Mouse (Mus musculus) neural tube, embryonic 13.5 days (tissue): ENCODE measurements at regions not wholly inside any gene's neighbourhood (a gene's known extent, or its start where the extent isn't known, plus 50 kb on each side); places are given as distances from the start of the nearest gene placed in this dataset.
A peak's percentile ranks its signal among the peaks of the same experiment; 100 is the strongest.

Experiments
- ATAC-seq: fragments of 200-750 bp; cut with Nextera tagmentation; 2 replicates; pipeline ENCODE4 v1.8.0; 2017; ENCODE audit warnings: low read depth, mild to moderate bottlenecking, moderate TSS enrichment, moderate library complexity
- H3K27ac ChIP-seq: fragments of 300-500 bp; sonication (generic); replicated peaks from 2 replicates; pipeline ENCODE4 v1.5.1; 2015; ENCODE audit warnings: moderate library complexity, mild to moderate bottlenecking, inconsistent platforms
- H3K27me3 ChIP-seq: fragments of 300-500 bp; sonication (generic); 2 replicates; pipeline ENCODE4 v1.6.1; 2015; ENCODE audit warnings: mild to moderate bottlenecking, inconsistent platforms
- H3K36me3 ChIP-seq: fragments of 300-500 bp; sonication (generic); 2 replicates; pipeline ENCODE4 v1.6.1; 2015; ENCODE audit warnings: mild to moderate bottlenecking, inconsistent platforms
- H3K4me1 ChIP-seq: fragments of 300-500 bp; sonication (generic); replicated peaks from 2 replicates; pipeline ENCODE4 v1.6.1; 2015; ENCODE audit warnings: inconsistent platforms
- H3K4me2 ChIP-seq: fragments of 300-500 bp; sonication (generic); 2 replicates; pipeline ENCODE4 v1.6.1; 2015; ENCODE audit warnings: inconsistent platforms, mild to moderate bottlenecking, moderate library complexity
- H3K4me3 ChIP-seq: fragments of 300-500 bp; sonication (generic); 2 replicates; pipeline ENCODE4 v1.5.1; 2015; ENCODE audit warnings: mild to moderate bottlenecking, inconsistent platforms
- H3K9ac ChIP-seq: fragments of 300-500 bp; sonication (generic); 2 replicates; pipeline ENCODE4 v1.6.1; 2015; ENCODE audit warnings: moderate library complexity, mild to moderate bottlenecking, inconsistent platforms
- H3K9me3 ChIP-seq: fragments of 300-500 bp; sonication (generic); 2 replicates; pipeline ENCODE4 v1.6.1; 2016; ENCODE audit warnings: inconsistent platforms
- WGBS: fragments of 180-500 bp; shearing (Covaris S2); methylation state at CpG from one replicate; pipeline ENCODE4 v1.1.7; 2015; 5-methylcytosine and 5-hydroxymethylcytosine counted together

GRCm38 (mm10) chr19:36236576-36237345 is 111.3 kb upstream of the Pcgf5 start:
- H3K27ac ChIP-seq, result no peak overlapping the region
- H3K27me3 ChIP-seq, result no peaks in the 10 kb centered on the region
- ATAC-seq, result no peak
- H3K36me3 ChIP-seq, result no peaks in the 10 kb centered on the region
- no peak overlapping the region for H3K9ac ChIP-seq
- 70% methylated on average over 7 of the region's 7 CpGs for WGBS
- H3K9me3 ChIP-seq, result no peaks in the 10 kb centered on the region
- H3K4me2 ChIP-seq, result no peak overlapping the region
- no peaks in the 10 kb centered on the region for H3K4me1 ChIP-seq
- no peak overlapping the region for H3K4me3 ChIP-seq

GRCm38 (mm10) chr19:36237751-36238150 is 110.4 kb upstream of the Pcgf5 start:
- H3K4me2 ChIP-seq, result no peak overlapping the region
- H3K27me3 ChIP-seq, result no peaks in the 10 kb centered on the region
- no peaks in the 10 kb centered on the region for H3K9me3 ChIP-seq
- no peak for ATAC-seq
- H3K36me3 ChIP-seq, result no peaks in the 10 kb centered on the region
- H3K9ac ChIP-seq, result no peak overlapping the region
- 72% methylated on average over 3 of the region's 3 CpGs for WGBS
- H3K4me3 ChIP-seq, result no peak overlapping the region
- no peaks in the 10 kb centered on the region for H3K4me1 ChIP-seq
- no peak overlapping the region for H3K27ac ChIP-seq

- no peaks in the 10 kb centered on the region for H3K36me3 ChIP-seq
- H3K27me3 ChIP-seq, result no peaks in the 10 kb centered on the region
- H3K4me3 ChIP-seq, result no peak overlapping the region
- H3K4me2 ChIP-seq, result no peak overlapping the region
- H3K27ac ChIP-seq, result no peak overlapping the region
- no peaks in the 10 kb centered on the region for H3K9me3 ChIP-seq
- no peak overlapping the region for H3K9ac ChIP-seq
- WGBS, result 81% methylated on average over 3 of the region's 3 CpGs
- no peak for ATAC-seq
- no peaks in the 10 kb centered on the region for H3K4me1 ChIP-seq
Observed at GRCm38 (mm10) chr19:36238536-36238935, 109.6 kb upstream of the Pcgf5 start.

DNA sequence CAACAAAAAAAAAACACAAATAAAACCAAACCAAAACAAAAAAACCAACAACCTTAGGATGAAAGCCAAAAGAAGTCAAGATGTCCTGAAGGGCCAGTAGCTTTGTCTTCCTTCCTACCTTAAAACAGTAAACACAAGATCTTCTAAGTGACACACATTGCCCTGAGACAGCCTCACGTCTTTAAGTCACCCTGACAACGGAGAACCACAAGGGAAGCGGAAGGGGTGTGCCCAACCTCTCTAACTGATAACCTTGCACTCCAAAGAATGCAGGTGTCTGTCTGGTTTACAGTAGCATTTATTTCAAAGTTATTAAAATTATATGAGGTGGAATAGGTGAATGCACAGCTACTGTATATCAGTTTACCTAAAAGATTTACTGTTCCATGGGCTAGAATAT is 105.7 kb upstream of the Pcgf5 start:
- H3K36me3 ChIP-seq, result no peaks in the 10 kb centered on the region
- no peak overlapping the region for H3K4me2 ChIP-seq
- no peaks in the 10 kb centered on the region for H3K27me3 ChIP-seq
- no peak overlapping the region for H3K27ac ChIP-seq
- WGBS, result 89% methylated on average over 3 of the region's 3 CpGs
- no peak overlapping the region for H3K9ac ChIP-seq
- H3K4me3 ChIP-seq, result no peak overlapping the region
- H3K4me1 ChIP-seq, result no peaks in the 10 kb centered on the region
- no peaks in the 10 kb centered on the region for H3K9me3 ChIP-seq
- no peak for ATAC-seq

DNA sequence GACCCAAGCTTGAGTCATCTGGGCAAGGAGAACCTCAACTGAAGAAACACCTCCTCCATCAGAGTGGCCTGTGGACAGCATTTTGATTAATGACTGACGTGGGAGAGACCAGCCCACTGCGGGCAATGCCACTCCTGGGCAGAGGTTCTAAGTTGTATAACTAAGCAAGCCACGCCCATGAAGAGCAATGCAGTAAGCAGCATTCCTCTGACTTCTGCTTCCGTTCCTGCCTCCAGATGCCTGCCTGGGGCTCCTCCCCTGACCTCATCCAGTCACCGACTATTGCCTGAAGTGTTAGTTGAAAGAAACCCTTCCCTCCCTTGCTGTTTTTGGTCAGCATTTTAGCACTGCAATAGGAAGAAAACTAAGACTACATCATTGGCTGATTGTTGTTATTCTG is 105.2 kb upstream of the Pcgf5 start:
- WGBS, result 79% methylated on average over 5 of the region's 5 CpGs
- H3K36me3 ChIP-seq, result no peaks in the 10 kb centered on the region
- no peak for ATAC-seq

DNA sequence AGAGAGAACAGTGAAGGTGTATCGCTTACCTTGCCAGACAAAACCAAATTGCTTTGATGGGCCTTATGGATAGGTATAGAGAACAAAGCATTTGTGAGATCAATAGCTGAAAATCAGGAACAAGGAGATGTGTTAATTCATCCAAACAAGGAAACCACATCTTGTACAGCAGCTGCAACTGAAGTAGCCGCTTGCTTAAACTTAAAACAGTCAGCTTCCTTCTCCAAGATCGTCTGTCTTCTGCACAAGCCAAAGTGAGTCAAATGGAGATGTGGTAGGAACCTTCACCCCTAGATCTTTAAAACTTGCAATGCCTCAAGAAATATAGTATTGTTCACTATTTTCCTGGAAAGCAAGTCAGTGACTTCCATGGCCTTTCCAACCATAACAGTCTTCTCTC is 95.6 kb upstream of the Pcgf5 start:
- Histone ChIP-seq H3K36me3 (no peaks in the 10 kb centered on the region), H3K4me3 (no peak overlapping the region), H3K27me3 (no peaks in the 10 kb centered on the region), H3K9me3 (no peaks in the 10 kb centered on the region), H3K27ac (no peak overlapping the region), H3K4me2 (no peak overlapping the region), H3K4me1 (peaks cover 6% of the 10 kb centered on the region), H3K9ac (no peak overlapping the region)
- ATAC-seq, result no peak
- WGBS, result 95% methylated on average over 3 of the region's 3 CpGs

More for the DNA sequence above, 105.2 kb upstream of the Pcgf5 start:
- Histone ChIP-seq H3K27ac (no peak overlapping the region), H3K4me3 (no peak overlapping the region), H3K9ac (no peak overlapping the region), H3K27me3 (no peaks in the 10 kb centered on the region), H3K4me2 (no peak overlapping the region), H3K4me1 (no peaks in the 10 kb centered on the region), H3K9me3 (no peaks in the 10 kb centered on the region)

DNA sequence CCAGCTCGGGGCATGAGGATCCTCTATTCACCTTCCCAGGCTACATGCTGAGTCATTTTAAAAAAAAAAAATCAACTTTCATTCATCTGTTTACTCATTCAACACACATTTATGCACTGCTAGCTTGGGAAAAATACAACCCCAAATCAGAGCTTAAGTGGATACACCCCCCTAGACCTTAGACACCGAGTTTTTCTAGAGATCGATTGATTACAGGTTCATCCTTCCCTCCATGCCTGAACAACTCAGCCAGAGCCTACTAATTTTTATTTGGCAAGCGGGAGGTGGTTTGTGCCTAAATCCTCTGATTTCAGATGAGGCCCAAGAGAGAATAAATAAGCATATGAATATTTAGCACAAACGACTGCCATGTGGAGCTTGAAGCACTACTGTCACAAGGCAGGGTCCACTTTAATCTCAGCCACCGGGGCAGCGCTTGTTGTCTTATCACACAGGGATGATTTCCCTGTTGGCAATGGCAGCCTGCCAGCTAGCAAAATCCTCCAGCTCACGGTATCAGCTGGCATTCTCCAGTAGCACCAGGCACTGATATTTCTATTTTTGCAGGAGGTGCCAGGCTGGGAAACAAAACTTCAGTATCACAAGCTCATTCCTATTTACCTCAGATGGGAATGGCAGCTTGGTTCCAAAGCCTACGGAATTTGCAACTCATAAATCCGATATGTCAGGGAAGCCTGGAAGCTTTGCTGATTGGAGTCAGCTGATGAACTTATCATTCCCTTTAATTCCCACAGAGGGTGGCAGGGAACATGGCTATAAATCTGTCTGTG is 90.2 kb upstream of the Pcgf5 start:
- Histone ChIP-seq H3K9ac (no peak overlapping the region), H3K36me3 (no peaks in the 10 kb centered on the region), H3K4me1 (peaks cover 17% of the 10 kb centered on the region), H3K27ac (no peak overlapping the region), H3K9me3 (no peaks in the 10 kb centered on the region), H3K4me2 (no peak overlapping the region), H3K27me3 (no peaks in the 10 kb centered on the region), H3K4me3 (no peak overlapping the region)
- 52% methylated on average over 10 of the region's 10 CpGs for WGBS
- ATAC-seq, result peak; percentile 63

DNA sequence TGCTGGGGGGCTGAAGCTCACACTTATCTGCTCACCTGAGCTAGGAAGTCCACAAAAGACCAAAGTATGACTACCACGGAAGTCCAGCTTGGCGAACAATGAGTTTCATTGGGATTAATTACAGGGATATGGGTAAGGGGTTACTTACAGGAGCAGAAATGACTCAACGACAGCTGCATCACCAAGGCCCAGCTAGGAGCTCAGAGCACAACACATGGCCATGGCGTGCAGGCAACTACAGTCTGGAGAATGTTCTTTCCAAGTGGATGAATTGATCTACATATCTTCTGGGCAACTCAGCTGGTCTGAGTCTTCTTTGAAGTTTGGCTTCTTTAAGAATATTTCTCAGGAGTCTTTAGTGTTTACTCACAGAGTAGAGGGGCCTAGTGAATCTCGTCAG is 86.3 kb upstream of the Pcgf5 start:
- Histone ChIP-seq H3K27ac (no peak overlapping the region), H3K4me2 (no peak overlapping the region)
- 93% methylated on average over 5 of the region's 5 CpGs for WGBS

GRCm38 (mm10) chr19:36263923-36264322 is 84.2 kb upstream of the Pcgf5 start:
- no peak for ATAC-seq
- Histone ChIP-seq H3K4me3 (no peak overlapping the region), H3K4me1 (no peaks in the 10 kb centered on the region), H3K9ac (no peak overlapping the region), H3K4me2 (no peak overlapping the region), H3K36me3 (no peaks in the 10 kb centered on the region), H3K27me3 (no peaks in the 10 kb centered on the region), H3K27ac (no peak overlapping the region), H3K9me3 (no peaks in the 10 kb centered on the region)
- 86% methylated on average over 4 of the region's 4 CpGs for WGBS

More for the DNA sequence above, 86.3 kb upstream of the Pcgf5 start:
- no peak overlapping the region for H3K4me3 ChIP-seq
- H3K27me3 ChIP-seq, result no peaks in the 10 kb centered on the region
- no peak for ATAC-seq
- no peak overlapping the region for H3K9ac ChIP-seq
- peaks cover 17% of the 10 kb centered on the region for H3K4me1 ChIP-seq
- no peaks in the 10 kb centered on the region for H3K9me3 ChIP-seq
- no peaks in the 10 kb centered on the region for H3K36me3 ChIP-seq

DNA sequence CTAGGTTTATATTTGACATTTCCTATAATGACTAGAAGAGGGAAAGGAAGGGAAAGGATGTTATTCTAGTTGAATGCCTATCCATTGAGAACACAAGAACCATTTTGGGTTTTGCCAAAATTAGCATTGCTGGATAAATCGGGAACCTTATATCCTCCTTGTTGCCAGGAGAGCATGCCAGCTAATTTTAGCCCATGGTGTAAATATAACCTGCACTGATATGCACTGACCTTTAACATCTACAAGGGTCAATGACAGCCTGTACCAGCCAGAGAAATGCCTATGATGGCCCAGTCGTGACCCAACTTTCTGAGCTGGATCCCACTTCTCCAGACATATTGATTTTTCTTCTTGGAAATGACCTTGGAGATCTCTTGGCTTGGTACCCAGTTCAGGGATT is 83.7 kb upstream of the Pcgf5 start:
- H3K4me1 ChIP-seq, result no peaks in the 10 kb centered on the region
- WGBS, result 82% methylated on average over 2 of the region's 2 CpGs
- H3K4me3 ChIP-seq, result no peak overlapping the region
- no peaks in the 10 kb centered on the region for H3K36me3 ChIP-seq
- H3K9ac ChIP-seq, result no peak overlapping the region
- H3K27ac ChIP-seq, result no peak overlapping the region
- H3K4me2 ChIP-seq, result no peak overlapping the region
- no peak for ATAC-seq
- H3K27me3 ChIP-seq, result no peaks in the 10 kb centered on the region
- no peaks in the 10 kb centered on the region for H3K9me3 ChIP-seq

DNA sequence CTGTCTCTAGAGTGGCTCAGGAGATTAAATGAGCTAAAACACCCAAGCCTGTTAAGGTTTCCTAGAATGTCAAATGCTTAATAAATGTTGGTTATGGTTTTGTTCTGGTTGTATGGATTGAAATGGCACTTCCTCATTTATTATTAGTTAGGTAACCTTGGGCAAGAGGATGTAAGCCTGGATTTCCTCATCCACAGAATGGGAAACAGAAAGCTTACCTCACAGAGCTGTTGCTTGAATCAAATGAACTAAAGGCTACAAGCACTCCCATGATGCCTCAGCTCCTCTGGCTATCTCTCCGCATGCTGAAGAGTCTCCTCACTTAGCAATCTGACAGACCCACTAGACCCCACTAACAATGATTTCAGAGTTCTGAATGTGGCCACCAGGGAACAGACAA is 82.8 kb upstream of the Pcgf5 start:
- no peak overlapping the region for H3K27ac ChIP-seq
- no peaks in the 10 kb centered on the region for H3K36me3 ChIP-seq
- H3K9me3 ChIP-seq, result no peaks in the 10 kb centered on the region
- H3K27me3 ChIP-seq, result no peaks in the 10 kb centered on the region
- no peak for ATAC-seq
- no peak overlapping the region for H3K4me3 ChIP-seq
- no peak overlapping the region for H3K9ac ChIP-seq
- WGBS, result 91% methylated on average over 1 of the region's 1 CpGs
- H3K4me1 ChIP-seq, result no peaks in the 10 kb centered on the region
- no peak overlapping the region for H3K4me2 ChIP-seq

DNA sequence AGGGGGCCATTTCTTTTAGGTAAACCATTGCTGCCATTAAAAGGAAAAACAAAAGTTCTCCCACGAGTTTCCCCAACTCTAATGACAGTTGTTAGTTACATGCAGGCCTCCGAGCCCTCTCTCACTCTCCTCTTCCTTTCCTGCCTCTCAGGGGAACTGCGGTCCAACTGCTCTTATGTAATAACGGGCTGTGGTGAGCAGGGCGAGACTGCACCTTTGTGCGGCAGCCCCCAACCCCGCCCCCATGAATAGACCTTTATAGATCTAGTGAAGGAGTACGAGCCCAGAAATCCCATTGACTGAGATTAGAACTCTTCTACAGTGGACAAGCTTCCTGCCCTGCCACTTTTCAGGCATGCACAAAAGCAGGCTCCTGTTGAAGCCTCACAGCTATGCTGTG is 81.8 kb upstream of the Pcgf5 start:
- ATAC-seq, result no peak
- no peak overlapping the region for H3K9ac ChIP-seq
- no peaks in the 10 kb centered on the region for H3K9me3 ChIP-seq
- no peaks in the 10 kb centered on the region for H3K27me3 ChIP-seq
- H3K4me2 ChIP-seq, result no peak overlapping the region
- no peak overlapping the region for H3K27ac ChIP-seq
- H3K36me3 ChIP-seq, result no peaks in the 10 kb centered on the region
- no peak overlapping the region for H3K4me3 ChIP-seq
- no peaks in the 10 kb centered on the region for H3K4me1 ChIP-seq
- 35% methylated on average over 8 of the region's 8 CpGs for WGBS
